Mouse (Mus musculus): ENCODE results near the gene A830018L16Rik.

GRCm38 (mm10) chr1:11401159-11401558, 12.7 kb upstream of the A830018L16Rik start:
- TF ChIP-seq EP300 (IDR thresholded peaks at IDR 0.05; ENCODE audit: low read depth): no peak
- no peak for TF ChIP-seq CTCF (IDR thresholded peaks at IDR 0.05; ENCODE audit: low read depth)

Measured in heart, postnatal 0 days (tissue).